Mouse (Mus musculus) CH12.LX (cell line): Measurements from ENCODE around the gene Cxcr1. TPM values are rescaled to one million over a fixed set of nuclear protein-coding genes. Genes with fewer than 3 reads are reported as not detected.

ENCODE experiments used
- DNase-seq: peaks from one replicate; pipeline ENCODE4 v3.0.0-alpha.2; 2013; ENCODE audit errors: extremely low read depth
- H3K27ac ChIP-seq: 2 replicates; pipeline ENCODE4 v1.5.1; 2012; ENCODE audit warnings: low read depth, mild to moderate bottlenecking, control low read depth, moderate library complexity; ENCODE audit not compliant: insufficient read depth
- H3K27me3 ChIP-seq: replicated peaks from 2 replicates; pipeline ENCODE3; 2012; ENCODE audit warnings: inconsistent platforms
- H3K36me3 ChIP-seq, 2 experiments: replicated peaks in 1 of 2; 2 replicates each; pipeline versions ENCODE3 to v1.6.1; 2012; ENCODE audit warnings: inconsistent platforms in 1 of 2, low read length in 1 of 2, mild to moderate bottlenecking in 1 of 2, mixed read lengths in 1 of 2, moderate library complexity in 1 of 2; ENCODE audit not compliant: control insufficient read depth in 1 of 2, insufficient read depth in 1 of 2
- H3K4me1 ChIP-seq, 2 experiments: 2 replicates each; pipeline ENCODE4 v1.6.1; 2012; ENCODE audit warnings: inconsistent platforms in 1 of 2, moderate library complexity in 1 of 2; ENCODE audit not compliant: insufficient read depth in 2 of 2, control insufficient read depth in 1 of 2
- H3K4me2 ChIP-seq: 2 replicates; pipeline ENCODE4 v1.6.1; 2012; ENCODE audit warnings: low read depth, mild to moderate bottlenecking, control low read depth; ENCODE audit not compliant: poor library complexity, insufficient read depth, severe bottlenecking
- H3K4me3 ChIP-seq, 3 experiments: fragments of 150-350 bp in 1 of 3; sonication (generic) in 1 of 3; replicated peaks in 1 of 3; 2 replicates each; pipeline versions ENCODE3 to v1.5.1; 2011 to 2012; ENCODE audit warnings: low read depth in 2 of 3, low read length in 2 of 3, mild to moderate bottlenecking in 2 of 3, moderate library complexity in 2 of 3, control low read depth in 1 of 3, improper control_type of control experiment in 1 of 3, inconsistent platforms in 1 of 3, mixed read lengths in 1 of 3; ENCODE audit not compliant: poor library complexity in 1 of 3
- H3K79me2 ChIP-seq: replicated peaks from 2 replicates; pipeline ENCODE4 v1.6.1; 2012; ENCODE audit warnings: mild to moderate bottlenecking, moderate library complexity; ENCODE audit not compliant: control insufficient read depth, poor library complexity, insufficient read depth, severe bottlenecking; ENCODE audit errors: extremely low read depth
- H3K9ac ChIP-seq: 2 replicates; pipeline ENCODE4 v1.6.1; 2012; ENCODE audit warnings: low read depth, mild to moderate bottlenecking, control low read depth, moderate library complexity; ENCODE audit not compliant: insufficient read depth
- H3K9me3 ChIP-seq: replicated peaks from 2 replicates; pipeline ENCODE3; 2012; ENCODE audit warnings: low read length, inconsistent platforms, mixed read lengths
- BHLHE40 ChIP-seq: IDR thresholded peaks from 2 replicates; pipeline ENCODE4 v1.6.1; 2011; ENCODE audit warnings: mild to moderate bottlenecking, low read depth, low read length, improper control_type of control experiment
- CHD2 ChIP-seq: IDR thresholded peaks from 2 replicates; pipeline ENCODE4 v1.6.1; 2011; ENCODE audit warnings: low read length, improper control_type of control experiment
- CTCF ChIP-seq, 2 experiments: IDR thresholded peaks in 1 of 2; conservative IDR thresholded peaks in 1 of 2; 2 replicates each; pipeline ENCODE4 v1.5.1; 2011 to 2012; ENCODE audit warnings: low read depth in 2 of 2, low read length in 2 of 2, improper control_type of control experiment in 1 of 2, inconsistent platforms in 1 of 2, mild to moderate bottlenecking in 1 of 2, moderate library complexity in 1 of 2
- E2F4 ChIP-seq: IDR thresholded peaks from 2 replicates; pipeline ENCODE4 v1.6.1; 2011; ENCODE audit warnings: low read depth, low read length, improper control_type of control experiment; ENCODE audit not compliant: insufficient replicate concordance
- EP300 ChIP-seq: IDR thresholded peaks from 2 replicates; pipeline ENCODE4 v1.6.1; 2011; ENCODE audit warnings: low read length, improper control_type of control experiment
- HCFC1 ChIP-seq: IDR thresholded peaks from 2 replicates; pipeline ENCODE4 v1.6.1; 2012; ENCODE audit warnings: low read depth, mild to moderate bottlenecking, inconsistent platforms, low read length, improper control_type of control experiment
- IRF4 ChIP-seq: IDR thresholded peaks from 2 replicates; pipeline ENCODE4 v1.6.1; 2014; ENCODE audit warnings: low read depth, mild to moderate bottlenecking, inconsistent platforms, low read length, improper control_type of control experiment
- JUN ChIP-seq: IDR thresholded peaks from 2 replicates; pipeline ENCODE4 v1.6.1; 2011; ENCODE audit warnings: low read depth, mild to moderate bottlenecking, low read length, improper control_type of control experiment, moderate library complexity; ENCODE audit not compliant: insufficient read depth
- JUND ChIP-seq: conservative IDR thresholded peaks from 2 replicates; pipeline ENCODE4 v1.6.1; 2011; ENCODE audit warnings: low read depth, low read length, improper control_type of control experiment
- KAT2A ChIP-seq: IDR thresholded peaks from 2 replicates; pipeline ENCODE4 v1.6.1; 2012; ENCODE audit warnings: low read length, improper control_type of control experiment, inconsistent platforms; ENCODE audit not compliant: insufficient replicate concordance
- MAX ChIP-seq: IDR thresholded peaks from 2 replicates; pipeline ENCODE4 v1.6.1; 2011; ENCODE audit warnings: low read length, improper control_type of control experiment
- MAZ ChIP-seq: IDR thresholded peaks from 2 replicates; pipeline ENCODE4 v1.6.1; 2012; ENCODE audit warnings: low read depth, mild to moderate bottlenecking, inconsistent platforms, low read length, improper control_type of control experiment, moderate library complexity
- MEF2A ChIP-seq: IDR thresholded peaks from 2 replicates; pipeline ENCODE4 v1.6.1; 2014; ENCODE audit warnings: low read depth, mild to moderate bottlenecking, inconsistent platforms, low read length, improper control_type of control experiment, borderline replicate concordance
- MYC ChIP-seq: IDR thresholded peaks from 2 replicates; pipeline ENCODE4 v1.6.1; 2011; ENCODE audit warnings: low read depth, mild to moderate bottlenecking, improper control_type of control experiment, low read length
- PAX5 ChIP-seq: IDR thresholded peaks from 2 replicates; pipeline ENCODE4 v1.6.1; 2012; ENCODE audit warnings: low read length, inconsistent platforms, mixed read lengths
- POLR2A ChIP-seq: IDR thresholded peaks from 2 replicates; pipeline ENCODE4 v1.6.1; 2011; ENCODE audit warnings: low read depth, mild to moderate bottlenecking, improper control_type of control experiment, low read length
- POLR2AphosphoS2 ChIP-seq: IDR thresholded peaks from 2 replicates; pipeline ENCODE4 v1.6.1; 2011; ENCODE audit warnings: low read depth, low read length, improper control_type of control experiment
- RAD21 ChIP-seq: IDR thresholded peaks from 2 replicates; pipeline ENCODE4 v1.6.1; 2011; ENCODE audit warnings: low read depth, mild to moderate bottlenecking, low read length, improper control_type of control experiment, moderate library complexity
- SIN3A ChIP-seq: IDR thresholded peaks from 2 replicates; pipeline ENCODE4 v1.6.1; 2012; ENCODE audit warnings: low read length, improper control_type of control experiment, inconsistent platforms
- SMC3 ChIP-seq: IDR thresholded peaks from 2 replicates; pipeline ENCODE4 v1.6.1; 2011; ENCODE audit warnings: low read depth, low read length, improper control_type of control experiment
- TBP ChIP-seq: conservative IDR thresholded peaks from 2 replicates; pipeline ENCODE4 v1.6.1; 2011; ENCODE audit warnings: low read depth, low read length, improper control_type of control experiment
- USF1 ChIP-seq: IDR thresholded peaks from 2 replicates; pipeline ENCODE4 v1.6.1; 2014; ENCODE audit warnings: low read depth, mild to moderate bottlenecking, inconsistent platforms, low read length, improper control_type of control experiment
- USF2 ChIP-seq: conservative IDR thresholded peaks from 2 replicates; pipeline ENCODE4 v1.6.1; 2011; ENCODE audit warnings: low read depth, low read length, improper control_type of control experiment
- ZC3H11A ChIP-seq: IDR thresholded peaks from 2 replicates; pipeline ENCODE4 v1.6.1; 2012; ENCODE audit warnings: low read depth, mild to moderate bottlenecking, inconsistent platforms, low read length, improper control_type of control experiment
- ZKSCAN1 ChIP-seq: IDR thresholded peaks from 2 replicates; pipeline ENCODE4 v1.6.1; 2012; ENCODE audit warnings: low read depth, inconsistent platforms, low read length, improper control_type of control experiment, borderline replicate concordance
- ZMIZ1 ChIP-seq: IDR thresholded peaks from 2 replicates; pipeline ENCODE4 v1.6.1; 2012; ENCODE audit warnings: low read depth, mild to moderate bottlenecking, inconsistent platforms, low read length, improper control_type of control experiment
- dilution Hi-C: fragments of 300-500 bp; cut with MboI; formaldehyde crosslinking; loops from 2 replicates; pipeline ENCODE4 v1.14.3; 2020; ENCODE audit warnings: low sequenced_read_pairs; ENCODE audit not compliant: extremely low pct_unique_long_range_greater_than_20kb, extremely low pct_ligation_motif_present
- in situ Hi-C: fragments of 300-500 bp; cut with MboI; formaldehyde crosslinking; loops from 3 replicates; pipeline ENCODE4 v1.14.3; 2019; ENCODE audit warnings: low sequenced_read_pairs, low pct_ligation_motif_present, low pct_unique_long_range_greater_than_20kb, mixed read lengths
- polyA plus RNA-seq: library from polyadenylated mRNA; unstranded; fragments of >175 nt; gene quantifications from 2 replicates; pipeline ENCODE4 v1.2.1, GENCODE M21; 2012; ENCODE audit warnings: low read depth; ENCODE audit not compliant: insufficient read length
- total RNA-seq, 2 experiments: library from RNA; depleted of rRNA; stranded (reverse); fragments of 300-350 nt in 1 of 2; fragments of >200 nt in 1 of 2; gene quantifications; 2 replicates each; pipeline ENCODE4 v1.2.3; 2012 to 2014

Cxcr1 gene
- total and polyA plus RNA-seq, 3 experiments, result not detected

DNA sequence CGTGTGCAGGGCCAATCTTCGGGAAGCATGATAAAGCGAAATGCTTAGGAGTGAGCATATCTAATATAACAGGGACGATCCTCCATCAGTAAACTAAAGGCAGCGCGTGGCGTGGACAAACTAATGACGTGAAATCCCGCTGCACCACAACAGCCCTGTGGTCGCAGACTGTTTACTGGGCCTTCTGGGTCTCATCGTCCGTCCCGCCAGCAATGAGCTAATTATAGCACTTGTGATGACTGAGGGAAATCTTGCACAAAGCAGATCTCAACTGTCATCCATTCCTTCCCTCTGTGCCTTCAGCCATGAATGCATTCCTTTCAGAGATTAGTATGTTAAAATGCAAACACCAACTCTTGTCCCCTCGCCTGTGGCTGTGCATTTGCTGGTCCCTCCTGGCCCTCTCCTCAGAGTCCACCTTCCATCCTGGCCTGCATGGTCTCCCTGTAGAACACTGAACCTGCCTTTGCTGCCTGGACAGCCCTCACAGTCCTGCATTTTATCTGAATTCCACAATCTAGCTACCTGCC, 38.0 kb downstream of the Cxcr1 start:
- Histone ChIP-seq H3K9ac (no peak overlapping the region), H3K36me3 (no peaks in the 10 kb centered on the region), H3K27ac (no peak overlapping the region), H3K27me3 (peaks cover 2% of the 10 kb centered on the region), H3K4me3 (no peak overlapping the region), H3K9me3 (no peaks in the 10 kb centered on the region), H3K4me2 (no peak overlapping the region), H3K4me1 (peaks cover 3 to 26% of the 10 kb centered on the region in 2 experiments; a peak in 3 of 4 replicates), H3K79me2 (no peaks in the 10 kb centered on the region)
- no peak for DNase-seq
- dilution Hi-C loops (no loop called here), in situ Hi-C loops (no loop called here)
- TF ChIP-seq MAZ (no peak), CHD2 (no peak), E2F4 (no peak), EP300 (no peak), BHLHE40 (no peak), POLR2AphosphoS2 (no peak), JUND (no peak), MAX (no peak), KAT2A (no peak), PAX5 (no peak), HCFC1 (no peak), JUN (no peak), POLR2A (no peak), SMC3 (no peak), MYC (no peak), RAD21 (no peak), USF2 (no peak), SIN3A (no peak), ZMIZ1 (no peak), USF1 (no peak)

DNA sequence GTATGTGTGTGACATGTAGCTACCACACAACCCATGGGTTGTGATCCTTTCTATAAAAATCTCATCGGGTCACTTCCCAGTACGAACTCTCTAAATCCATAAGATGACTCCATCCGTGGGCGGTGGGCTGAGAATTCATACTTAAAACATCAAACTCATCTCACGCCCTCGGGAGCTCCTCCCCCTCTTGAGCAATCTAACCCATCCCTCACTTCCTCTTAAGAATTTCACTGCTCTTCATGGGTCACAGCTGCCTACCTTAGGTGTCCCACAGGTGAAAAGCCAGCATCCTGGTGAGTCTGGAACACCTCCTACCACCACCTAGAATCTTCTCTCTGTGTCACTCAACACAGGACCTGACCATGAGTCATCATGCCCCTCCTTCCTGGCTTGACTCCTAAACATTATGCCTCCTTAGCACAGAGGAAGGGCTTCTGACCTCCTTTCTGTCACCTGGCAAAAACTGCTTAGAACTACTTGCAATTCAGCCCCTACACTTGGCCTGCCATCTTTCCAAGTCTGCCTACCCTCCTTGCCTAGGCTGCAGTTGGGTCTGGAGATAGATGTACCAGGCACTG, 38.9 kb downstream of the Cxcr1 start:
- dilution Hi-C loops, result no loop called here
- no peaks in the 10 kb centered on the region for H3K36me3 ChIP-seq
- H3K79me2 ChIP-seq, result no peaks in the 10 kb centered on the region
- H3K9ac ChIP-seq, result no peak overlapping the region
- DNase-seq, result no peak
- TF ChIP-seq MEF2A (no peak), SMC3 (no peak), ZC3H11A (no peak), RAD21 (no peak), MAX (no peak), SIN3A (no peak), EP300 (no peak), CTCF (conservative IDR thresholded peaks at IDR 0.05 in 1 of 2, IDR thresholded peaks at IDR 0.05 in 1 of 2; ENCODE audit: low read depth in 2 of 2, low read length in 2 of 2) (no peak), TBP (no peak), KAT2A (no peak), ZKSCAN1 (no peak), IRF4 (no peak), HCFC1 (no peak)
- no peak overlapping the region for H3K4me3 ChIP-seq
- no peaks in the 10 kb centered on the region for H3K9me3 ChIP-seq
- peaks cover 3 to 26% of the 10 kb centered on the region in 2 experiments; a peak in 3 of 4 replicates for H3K4me1 ChIP-seq
- in situ Hi-C loops, result no loop called here
- H3K27ac ChIP-seq, result no peak overlapping the region
- no peak overlapping the region for H3K4me2 ChIP-seq
- H3K27me3 ChIP-seq, result peaks cover 5% of the 10 kb centered on the region
